Mouse (Mus musculus) testis, adult 2 months (tissue): ENCODE data around the gene Tbc1d16. TPM values are rescaled to one million over a fixed set of nuclear protein-coding genes. Genes with fewer than 3 reads are reported as not detected.

ENCODE experiments used
- H3K27ac ChIP-seq: fragments of 200-500 bp; 2 replicates; pipeline ENCODE4 v1.5.1; 2012; ENCODE audit warnings: low read depth, low read length; ENCODE audit not compliant: control insufficient read depth, insufficient read depth
- H3K27me3 ChIP-seq: fragments of 200-500 bp; 2 replicates; pipeline ENCODE4 v1.6.1; 2012; ENCODE audit warnings: mild to moderate bottlenecking, low read length, moderate library complexity; ENCODE audit not compliant: control insufficient read depth, insufficient read depth
- H3K36me3 ChIP-seq: fragments of 200-500 bp; 2 replicates; pipeline ENCODE4 v1.6.1; 2012; ENCODE audit warnings: mild to moderate bottlenecking, low read length; ENCODE audit not compliant: control insufficient read depth, insufficient read depth
- H3K4me1 ChIP-seq: fragments of 200-500 bp; 2 replicates; pipeline ENCODE4 v1.6.1; 2012; ENCODE audit warnings: low read length; ENCODE audit not compliant: control insufficient read depth, insufficient read depth
- H3K4me3 ChIP-seq: fragments of 200-500 bp; 2 replicates; pipeline ENCODE4 v1.5.1; 2012; ENCODE audit warnings: low read depth, mild to moderate bottlenecking, low read length, moderate library complexity, mixed read lengths; ENCODE audit not compliant: control insufficient read depth
- CTCF ChIP-seq: fragments of 200-500 bp; IDR thresholded peaks from 2 replicates; pipeline ENCODE4 v1.5.1; 2012; ENCODE audit warnings: low read depth, mild to moderate bottlenecking, inconsistent platforms, low read length, moderate library complexity; ENCODE audit not compliant: control insufficient read depth, insufficient read depth, insufficient replicate concordance
- POLR2A ChIP-seq: fragments of 200-500 bp; IDR thresholded peaks from 2 replicates; pipeline ENCODE4 v1.6.1; 2012; ENCODE audit warnings: low read depth, mild to moderate bottlenecking, inconsistent platforms, low read length, moderate library complexity; ENCODE audit not compliant: control insufficient read depth
- polyA plus RNA-seq: library from polyadenylated mRNA; depleted of rRNA; stranded (reverse); fragments of >200 nt; gene quantifications from 2 replicates; pipeline ENCODE4 v1.2.3, GENCODE M21; 2012

Gene Tbc1d16
- polyA plus RNA-seq, 1 experiment, result 1.1 TPM

GRCm38 (mm10) chr11:119132198-119133035 is 95.9 kb downstream of the Tbc1d16 start:
- H3K27me3 ChIP-seq, result no peaks in the 10 kb centered on the region
- H3K4me3 ChIP-seq, result no peak overlapping the region
- TF ChIP-seq CTCF (no peak), POLR2A (no peak)
- no peak overlapping the region for H3K27ac ChIP-seq
- H3K4me1 ChIP-seq, result peaks cover 5% of the 10 kb centered on the region; the same call in 1 of the 2 replicates
- no peaks in the 10 kb centered on the region for H3K36me3 ChIP-seq

- peaks cover 5% of the 10 kb centered on the region; the same call in 1 of the 2 replicates for H3K4me1 ChIP-seq
Measured at GRCm38 (mm10) chr11:119130081-119130765, 98.1 kb downstream of the Tbc1d16 start.

GRCm38 (mm10) chr11:119129281-119130058 is 98.8 kb downstream of the Tbc1d16 start:
- Histone ChIP-seq H3K27ac (no peak overlapping the region), H3K36me3 (no peaks in the 10 kb centered on the region), H3K27me3 (no peaks in the 10 kb centered on the region), H3K4me1 (peaks cover 2% of the 10 kb centered on the region; the same call in 1 of the 2 replicates), H3K4me3 (no peak overlapping the region)
- TF ChIP-seq CTCF (no peak), POLR2A (no peak)

More at GRCm38 (mm10) chr11:119130081-119130765, 98.1 kb downstream of the Tbc1d16 start:
- Histone ChIP-seq H3K27me3 (no peaks in the 10 kb centered on the region), H3K27ac (no peak overlapping the region), H3K4me3 (no peak overlapping the region), H3K36me3 (no peaks in the 10 kb centered on the region)
- TF ChIP-seq POLR2A (no peak), CTCF (no peak)

- Histone ChIP-seq H3K4me3 (no peak overlapping the region), H3K4me1 (peaks cover 2% of the 10 kb centered on the region; the same call in 1 of the 2 replicates), H3K27me3 (no peaks in the 10 kb centered on the region), H3K36me3 (no peaks in the 10 kb centered on the region), H3K27ac (no peak overlapping the region)
- TF ChIP-seq POLR2A (no peak), CTCF (no peak)
Measured at GRCm38 (mm10) chr11:119128668-119129280, 99.5 kb downstream of the Tbc1d16 start.

- Histone ChIP-seq H3K4me3 (no peak overlapping the region), H3K27me3 (no peaks in the 10 kb centered on the region), H3K27ac (no peak overlapping the region), H3K4me1 (peaks cover 2% of the 10 kb centered on the region; the same call in 1 of the 2 replicates), H3K36me3 (no peaks in the 10 kb centered on the region)
- TF ChIP-seq CTCF (no peak), POLR2A (no peak)
Measured at GRCm38 (mm10) chr11:119127686-119128473, 100.4 kb downstream of the Tbc1d16 start.

GRCm38 (mm10) chr11:119127147-119127546 is 101.2 kb downstream of the Tbc1d16 start:
- Histone ChIP-seq H3K27ac (no peak overlapping the region), H3K4me3 (no peak overlapping the region), H3K4me1 (peaks cover 2% of the 10 kb centered on the region; the same call in 1 of the 2 replicates), H3K36me3 (no peaks in the 10 kb centered on the region), H3K27me3 (no peaks in the 10 kb centered on the region)
- TF ChIP-seq POLR2A (no peak), CTCF (no peak)
